In the genomic region with DNA sequence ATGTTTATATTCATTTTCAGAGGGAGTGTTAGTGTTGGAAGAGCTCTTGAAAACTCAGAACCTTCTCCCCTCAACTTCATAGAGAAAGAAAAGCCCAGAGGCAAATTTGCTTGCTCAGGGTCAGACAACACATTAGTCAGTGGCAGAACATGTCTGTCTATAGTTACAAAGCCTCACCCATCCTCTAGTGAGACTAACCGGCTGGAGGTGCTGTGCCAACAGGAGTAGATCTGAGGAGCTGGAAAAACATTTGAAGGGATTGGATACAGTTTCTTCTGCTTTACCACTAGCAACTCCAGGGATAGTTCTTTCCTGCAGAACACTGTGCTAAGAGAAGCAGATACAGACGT, we compare ENCODE assay signal across 9 mouse cellular contexts. TPM values are rescaled to one million over a fixed set of nuclear protein-coding genes. Genes with fewer than 3 reads are reported as not detected.
A peak's percentile ranks its signal among the peaks of the same experiment; 100 is the strongest.
DNase-seq lines count a peak whose midpoint lies in the region; ATAC-seq and TF ChIP-seq lines count a peak whose summit lies in the region.
"Had no signal": no experiment of that assay in that cellular context is flagged by ENCODE, and none has a peak within 500 bp of the region (broad histone marks: within the 10 kb centered on the region; RNA-seq: fewer than 3 reads in every experiment).

No protein-coding gene starts in this region.

- 0 out of 2 replicates have a peak overlapping the region, but pooled peaks have one; percentile 25 for H3K27ac ChIP-seq in forebrain, embryonic 11.5 days (ENCODE audit: low read depth, low read length)
- 0 out of 2 replicates have a peak overlapping the region, but pooled peaks have one; percentile 44 for H3K27ac ChIP-seq in limb, embryonic 14.5 days (replicated peaks; ENCODE audit: low read depth, low read length)
- peak overlapping the region; percentile 66; the same call in 1 of the 2 replicates for H3K27ac ChIP-seq in stomach, embryonic 14.5 days (ENCODE audit: low read length)

- no peak for DNase-seq in forebrain, embryonic 11.5 days (ENCODE audit: low spot score)
- no peak for DNase-seq in limb, embryonic 14.5 days (ENCODE audit: low spot score)
- DNase-seq in right cerebral cortex, adult 18-20 months: no peak
- no peak for DNase-seq in gastrocnemius, adult 8-10 months (ENCODE audit: low spot score in 2 of 2)
- DNase-seq in thymus, postnatal 14 days: no peak

- peak overlapping the region; percentile 89 for H3K4me2 ChIP-seq in forebrain, embryonic 11.5 days (ENCODE audit: low read depth, low read length, severe bottlenecking)
- peak overlapping the region; percentile 91 for H3K4me2 ChIP-seq in limb, embryonic 14.5 days (replicated peaks; ENCODE audit: low read depth, low read length, severe bottlenecking)
- H3K4me2 ChIP-seq in stomach, embryonic 14.5 days (replicated peaks; ENCODE audit: low read depth, low read length): peak overlapping the region; percentile 82

- H3K4me3 ChIP-seq in megakaryocyte, embryonic 14.5 days (replicated peaks): peak overlapping the region; percentile 98
- peak overlapping the region; percentile 85 for H3K4me3 ChIP-seq in forebrain, embryonic 11.5 days (ENCODE audit: low read depth, low read length)
- peak overlapping the region; percentile 93 for H3K4me3 ChIP-seq in limb, embryonic 14.5 days (replicated peaks; ENCODE audit: low read length)
- H3K4me3 ChIP-seq in stomach, embryonic 14.5 days (ENCODE audit: low read depth, low read length): peak overlapping the region; percentile 91

- H3K4me1 ChIP-seq in megakaryocyte, embryonic 14.5 days: peaks cover 72% of the 10 kb centered on the region
- peaks cover 9% of the 10 kb centered on the region for H3K4me1 ChIP-seq in forebrain, embryonic 11.5 days (replicated peaks; ENCODE audit: control insufficient read depth, insufficient read depth, low read length)
- H3K4me1 ChIP-seq in limb, embryonic 14.5 days (ENCODE audit: control insufficient read depth, insufficient read depth, low read length): peaks cover 21% of the 10 kb centered on the region
- peaks cover 8% of the 10 kb centered on the region; the same call in 1 of the 2 replicates for H3K4me1 ChIP-seq in stomach, embryonic 14.5 days (ENCODE audit: control insufficient read depth, insufficient read depth, low read length)

- no peak for ATAC-seq in megakaryocyte, adult 5-6 weeks (ENCODE audit: poor library complexity, severe bottlenecking)
- ATAC-seq in forebrain, embryonic 11.5 days (replicated peaks; ENCODE audit: low FRiP score): no peak
- no peak for ATAC-seq in limb, embryonic 14.5 days (ENCODE audit: low FRiP score, low read depth)
- no peak for ATAC-seq in stomach, embryonic 14.5 days (ENCODE audit: insufficient number of reproducible peaks, insufficient read depth, low FRiP score, low read depth)

- H3K27me3 ChIP-seq in megakaryocyte, embryonic 14.5 days (replicated peaks): peaks cover 4% of the 10 kb centered on the region
- H3K27me3 ChIP-seq in forebrain, embryonic 11.5 days (ENCODE audit: control insufficient read depth, insufficient read depth, low read length): no peaks in the 10 kb centered on the region
- H3K27me3 ChIP-seq in limb, embryonic 14.5 days (ENCODE audit: control insufficient read depth, insufficient read depth, low read length): no peaks in the 10 kb centered on the region
- H3K27me3 ChIP-seq in stomach, embryonic 14.5 days (ENCODE audit: control insufficient read depth, insufficient read depth, low read length): no peaks in the 10 kb centered on the region

- no peaks in the 10 kb centered on the region for H3K9me3 ChIP-seq in megakaryocyte, embryonic 14.5 days
- H3K9me3 ChIP-seq in forebrain, embryonic 11.5 days (ENCODE audit: control insufficient read depth, low read length): no peaks in the 10 kb centered on the region
- H3K9me3 ChIP-seq in limb, embryonic 14.5 days (ENCODE audit: control insufficient read depth, low read length): no peaks in the 10 kb centered on the region
- H3K9me3 ChIP-seq in stomach, embryonic 14.5 days (ENCODE audit: control insufficient read depth, low read depth, low read length): no peaks in the 10 kb centered on the region

- no peak for TF ChIP-seq POLR2A in limb, embryonic 14.5 days (IDR thresholded peaks at IDR 0.05; ENCODE audit: borderline replicate concordance, extremely low read depth, insufficient read depth, insufficient read length)

- H3K9ac ChIP-seq in forebrain, embryonic 11.5 days (ENCODE audit: low read length): peak overlapping the region; percentile 81; the same call in 1 of the 2 replicates
- H3K9ac ChIP-seq in limb, embryonic 14.5 days (ENCODE audit: low read depth, low read length, severe bottlenecking): peak overlapping the region; percentile 79; the same call in 1 of the 2 replicates
- H3K9ac ChIP-seq in stomach, embryonic 14.5 days (replicated peaks; ENCODE audit: low read depth, low read length): 0 out of 2 replicates have a peak overlapping the region, but pooled peaks have one; percentile 83

- WGBS in forebrain, embryonic 11.5 days: 2% methylated on average over 2 of the region's 2 CpGs
- WGBS in limb, embryonic 14.5 days: 0% methylated on average over 2 of the region's 2 CpGs
- WGBS in stomach, embryonic 14.5 days: 2% methylated on average over 2 of the region's 2 CpGs

- peaks cover 31% of the 10 kb centered on the region for H3K36me3 ChIP-seq in megakaryocyte, embryonic 14.5 days (replicated peaks; ENCODE audit: low read length)
- no peaks in the 10 kb centered on the region for H3K36me3 ChIP-seq in forebrain, embryonic 11.5 days (ENCODE audit: control insufficient read depth, insufficient read depth, low read length)
- H3K36me3 ChIP-seq in limb, embryonic 14.5 days (ENCODE audit: control insufficient read depth, insufficient read depth, low read length): no peaks in the 10 kb centered on the region
- no peaks in the 10 kb centered on the region for H3K36me3 ChIP-seq in stomach, embryonic 14.5 days (ENCODE audit: control insufficient read depth, insufficient read depth, low read length)

RNA-seq across cellular contexts. Expression of gene Mink1, which starts 0.8 kb away (rescaled TPM):
- polyA plus RNA-seq in megakaryocyte, embryonic 14.5 days (2012; ENCODE audit: insufficient read depth, low replicate concordance): 122 and 129 TPM in 2 replicates
- 20.6 and 21.3 TPM in 2 replicates for total RNA-seq in megakaryocyte, adult 5-6 weeks (2015)
- total RNA-seq in megakaryocyte, adult 5-6 weeks (2017): 12.7 and 17.5 TPM in 2 replicates
- polyA plus RNA-seq in forebrain, embryonic 11.5 days (2014; fragmentation: Nextera tagmentation; extraction: Ambion mirVana): 17.7 and 21.1 TPM in 2 replicates
- polyA plus RNA-seq in limb, embryonic 14.5 days (2012; rRNA removed): 91.2 and 114 TPM in 2 replicates
- polyA plus RNA-seq in limb, embryonic 14.5 days (2014; fragmentation: Nextera tagmentation; extraction: Ambion mirVana): 19.8 and 23.0 TPM in 2 replicates
- polyA plus RNA-seq in stomach, embryonic 14.5 days (2014; fragmentation: Nextera tagmentation; extraction: Ambion mirVana): 23.0 and 23.9 TPM in 2 replicates
- 10 to 100 TPM; 32.5 to 38.7 (median 33.7) TPM for total RNA-seq in gastrocnemius, adult 8-10 months (2022)

RNA-seq across cellular contexts. Expression of gene Pld2, which starts 22.0 kb away (rescaled TPM):
- polyA plus RNA-seq in megakaryocyte, embryonic 14.5 days (2012; ENCODE audit: insufficient read depth, low replicate concordance): 1.1 TPM in 1 of 2 replicates, not detected in the other
- total RNA-seq in megakaryocyte, adult 5-6 weeks (2015): 6.3 and 6.5 TPM in 2 replicates
- 7.3 and 11.1 TPM in 2 replicates for total RNA-seq in megakaryocyte, adult 5-6 weeks (2017)
- 3.2 and 3.8 TPM in 2 replicates for polyA plus RNA-seq in forebrain, embryonic 11.5 days (2014; fragmentation: Nextera tagmentation; extraction: Ambion mirVana)
- polyA plus RNA-seq in limb, embryonic 14.5 days (2012; rRNA removed): 18.9 and 22.6 TPM in 2 replicates
- polyA plus RNA-seq in limb, embryonic 14.5 days (2014; fragmentation: Nextera tagmentation; extraction: Ambion mirVana): 5.8 and 7.5 TPM in 2 replicates
- 11.6 and 13.0 TPM in 2 replicates for polyA plus RNA-seq in stomach, embryonic 14.5 days (2014; fragmentation: Nextera tagmentation; extraction: Ambion mirVana)
- total RNA-seq in gastrocnemius, adult 8-10 months (2022): 10 to 100 TPM; 15.3 to 17.8 (median 15.4) TPM

RNA-seq across cellular contexts. Expression of gene Gm40193, which starts 29.2 kb away (rescaled TPM):
- not detected in 2 replicates for polyA plus RNA-seq in megakaryocyte, embryonic 14.5 days (2012; ENCODE audit: insufficient read depth, low replicate concordance)
- not detected in 2 replicates for total RNA-seq in megakaryocyte, adult 5-6 weeks (2015)
- total RNA-seq in megakaryocyte, adult 5-6 weeks (2017): not detected in 2 replicates
- polyA plus RNA-seq in forebrain, embryonic 11.5 days (2014; fragmentation: Nextera tagmentation; extraction: Ambion mirVana): not detected in 2 replicates
- 1.2 TPM in 1 of 2 replicates, not detected in the other for polyA plus RNA-seq in limb, embryonic 14.5 days (2012; rRNA removed)
- polyA plus RNA-seq in limb, embryonic 14.5 days (2014; fragmentation: Nextera tagmentation; extraction: Ambion mirVana): not detected in 2 replicates
- polyA plus RNA-seq in stomach, embryonic 14.5 days (2014; fragmentation: Nextera tagmentation; extraction: Ambion mirVana): not detected in 2 replicates
- total RNA-seq in gastrocnemius, adult 8-10 months (2022): not detected
- polyA plus RNA-seq: brain, embryonic 14.5 days had no signal

RNA-seq across cellular contexts. Expression of gene Psmb6, which starts 36.7 kb away (rescaled TPM):
- polyA plus RNA-seq in megakaryocyte, embryonic 14.5 days (2012; ENCODE audit: insufficient read depth, low replicate concordance): 79.0 and 226 TPM in 2 replicates
- 112 and 144 TPM in 2 replicates for total RNA-seq in megakaryocyte, adult 5-6 weeks (2015)
- 182 and 211 TPM in 2 replicates for total RNA-seq in megakaryocyte, adult 5-6 weeks (2017)
- 812 and 901 TPM in 2 replicates for polyA plus RNA-seq in forebrain, embryonic 11.5 days (2014; fragmentation: Nextera tagmentation; extraction: Ambion mirVana)
- 421 and 423 TPM in 2 replicates for polyA plus RNA-seq in limb, embryonic 14.5 days (2012; rRNA removed)
- polyA plus RNA-seq in limb, embryonic 14.5 days (2014; fragmentation: Nextera tagmentation; extraction: Ambion mirVana): 755 and 779 TPM in 2 replicates
- polyA plus RNA-seq in stomach, embryonic 14.5 days (2014; fragmentation: Nextera tagmentation; extraction: Ambion mirVana): 709 and 761 TPM in 2 replicates
- total RNA-seq in gastrocnemius, adult 8-10 months (2022): 100 to 1,000 TPM; 258 to 280 (median 265) TPM

RNA-seq across cellular contexts. Expression of gene Gltpd2, which starts 42.9 kb away (rescaled TPM):
- polyA plus RNA-seq in megakaryocyte, embryonic 14.5 days (2012; ENCODE audit: insufficient read depth, low replicate concordance): not detected in 2 replicates
- not detected in 2 replicates for total RNA-seq in megakaryocyte, adult 5-6 weeks (2015)
- not detected in 2 replicates for total RNA-seq in megakaryocyte, adult 5-6 weeks (2017)
- 0.35 and 0.56 TPM in 2 replicates for polyA plus RNA-seq in forebrain, embryonic 11.5 days (2014; fragmentation: Nextera tagmentation; extraction: Ambion mirVana)
- 0.24 and 0.36 TPM in 2 replicates for polyA plus RNA-seq in limb, embryonic 14.5 days (2012; rRNA removed)
- polyA plus RNA-seq in limb, embryonic 14.5 days (2014; fragmentation: Nextera tagmentation; extraction: Ambion mirVana): 0.54 and 0.73 TPM in 2 replicates
- 0.43 and 0.81 TPM in 2 replicates for polyA plus RNA-seq in stomach, embryonic 14.5 days (2014; fragmentation: Nextera tagmentation; extraction: Ambion mirVana)
- total RNA-seq in gastrocnemius, adult 8-10 months (2022): not detected
- polyA plus RNA-seq: brain, embryonic 14.5 days had no signal
